Mouse (Mus musculus) bone marrow, adult 2 months (tissue): ENCODE measurements around the gene Endou. TPM values are rescaled to one million over a fixed set of nuclear protein-coding genes. Genes with fewer than 3 reads are reported as not detected.

Experiments
- H3K27ac ChIP-seq: fragments of 200-500 bp; 2 replicates; pipeline ENCODE4 v1.5.1; 2012; ENCODE audit warnings: low read depth, mild to moderate bottlenecking, control low read depth, inconsistent platforms, low read length; ENCODE audit not compliant: control insufficient read depth, poor library complexity, insufficient read depth
- H3K4me1 ChIP-seq: fragments of 200-500 bp; 2 replicates; pipeline ENCODE4 v1.6.1; 2011; ENCODE audit warnings: low read length; ENCODE audit not compliant: control insufficient read depth, insufficient read depth
- H3K4me3 ChIP-seq: fragments of 200-500 bp; replicated peaks from 2 replicates; pipeline ENCODE3; 2011; ENCODE audit warnings: mild to moderate bottlenecking, low read depth, low read length, control low read depth; ENCODE audit not compliant: control insufficient read depth
- CTCF ChIP-seq: fragments of 200-500 bp; IDR thresholded peaks from 2 replicates; pipeline ENCODE4 v1.5.1; 2011; ENCODE audit warnings: low read length, control low read depth; ENCODE audit not compliant: control insufficient read depth, insufficient read depth
- POLR2A ChIP-seq: fragments of 200-500 bp; IDR thresholded peaks from 2 replicates; pipeline ENCODE4 v1.6.1; 2011; ENCODE audit warnings: low read depth, mild to moderate bottlenecking, control low read depth, low read length, borderline replicate concordance; ENCODE audit not compliant: control insufficient read depth
- WGBS: fragments of 180-500 bp; shearing (Covaris S2); methylation state at CpG from one replicate; pipeline ENCODE4 v1.1.7; 2018; 5-methylcytosine and 5-hydroxymethylcytosine counted together
- polyA plus RNA-seq: library from polyadenylated mRNA; stranded (reverse); fragments of >200 nt; gene quantifications from 2 replicates; pipeline ENCODE4 v1.2.4, GENCODE M21; 2011; ENCODE audit warnings: low replicate concordance; ENCODE audit not compliant: missing spikeins, insufficient read depth, insufficient read length

The Endou gene
- polyA plus RNA-seq, 1 experiment = 7.3 TPM

GRCm38 (mm10) chr15:97770280-97770679, 39.1 kb upstream of the Endou start:
- 86% methylated on average over 8 of the region's 8 CpGs for WGBS
- Histone ChIP-seq H3K4me3 (no peak overlapping the region), H3K27ac (no peak overlapping the region), H3K4me1 (peaks cover 2% of the 10 kb centered on the region)
- TF ChIP-seq POLR2A = no peak
- no peak for TF ChIP-seq CTCF

- TF ChIP-seq CTCF (peak; percentile 8; the same call in 1 of the 2 replicates), POLR2A (no peak)
- WGBS = under 1% methylated on average over 18 of the region's 18 CpGs
- Histone ChIP-seq H3K4me3 (peak overlapping the region; percentile 39), H3K27ac (peak overlapping the region; percentile 35), H3K4me1 (peaks cover 2% of the 10 kb centered on the region)
These were observed 37.1 kb upstream of the Endou start for GRCm38 (mm10) chr15:97768192-97768591.

- TF ChIP-seq CTCF (peak; percentile 54; the same call in 1 of the 2 replicates), POLR2A (0 out of 2 replicates have a peak, but pooled peaks have one; percentile 50)
- Histone ChIP-seq H3K27ac (peak within 1 kb of the TSS; percentile 35), H3K4me3 (peak within 1 kb of the TSS; percentile 57), H3K4me1 (peaks cover 2% of the 10 kb centered on the region)
- 1% methylated on average over 42 of the region's 44 CpGs for WGBS
These were observed 36.4 kb upstream of the Endou start, which contains the start of gene Rapgef3 for GRCm38 (mm10) chr15:97767280-97768186. Gene Rapgef3 (minus strand): TSS chr15:97767972.

- Histone ChIP-seq H3K4me3 (peak overlapping the region; percentile 17), H3K4me1 (peaks cover 2% of the 10 kb centered on the region), H3K27ac (no peak overlapping the region; the same call in 1 of the 2 replicates)
- 20% methylated on average over 23 of the region's 23 CpGs for WGBS
- TF ChIP-seq POLR2A (no peak), CTCF (no peak)
These were observed 35.6 kb upstream of the Endou start for GRCm38 (mm10) chr15:97766594-97767279.

- Histone ChIP-seq H3K4me3 (no peak overlapping the region), H3K27ac (no peak overlapping the region), H3K4me1 (peaks cover 2% of the 10 kb centered on the region)
- 43% methylated on average over 8 of the region's 8 CpGs for WGBS
- TF ChIP-seq CTCF (no peak), POLR2A (no peak)
These were observed 35.1 kb upstream of the Endou start for GRCm38 (mm10) chr15:97766194-97766593.

GRCm38 (mm10) chr15:97765090-97765794, 34.1 kb upstream of the Endou start:
- Histone ChIP-seq H3K4me1 (peaks cover 2% of the 10 kb centered on the region), H3K27ac (no peak overlapping the region), H3K4me3 (no peak overlapping the region)
- 62% methylated on average over 13 of the region's 13 CpGs for WGBS
- TF ChIP-seq CTCF (no peak), POLR2A (no peak)

- H3K27ac ChIP-seq = no peak overlapping the region
- H3K4me1 ChIP-seq = peaks cover 2% of the 10 kb centered on the region
- 75% methylated on average over 2 of the region's 2 CpGs for WGBS
- no peak for TF ChIP-seq CTCF
- no peak for TF ChIP-seq POLR2A
- H3K4me3 ChIP-seq = no peak overlapping the region
These were observed 33.4 kb upstream of the Endou start for GRCm38 (mm10) chr15:97764532-97764931.
